Mouse (Mus musculus) spleen, adult 2 months (tissue): ENCODE measurements around the gene Iqgap3. TPM values are rescaled to one million over a fixed set of nuclear protein-coding genes. Genes with fewer than 3 reads are reported as not detected.

Experiments
- DNase-seq, 2 experiments: peaks; one replicate each; pipeline versions ENCODE4 v3.0.0 to v3.0.0-alpha.2; 2012 to 2021; ENCODE audit warnings: low spot score in 2 of 2, low read depth in 1 of 2
- H3K27ac ChIP-seq: fragments of 200-500 bp; 2 replicates; pipeline ENCODE4 v1.5.1; 2012; ENCODE audit warnings: low read length, inconsistent platforms; ENCODE audit not compliant: insufficient read depth
- H3K27me3 ChIP-seq: fragments of 200-500 bp; 2 replicates; pipeline ENCODE4 v1.6.1; 2012; ENCODE audit warnings: mild to moderate bottlenecking, moderate library complexity, low read length, inconsistent platforms; ENCODE audit not compliant: control insufficient read depth, insufficient read depth
- H3K36me3 ChIP-seq: fragments of 200-500 bp; 2 replicates; pipeline ENCODE4 v1.6.1; 2012; ENCODE audit warnings: mild to moderate bottlenecking, low read length, inconsistent platforms; ENCODE audit not compliant: control insufficient read depth, insufficient read depth
- H3K4me1 ChIP-seq: fragments of 200-500 bp; 2 replicates; pipeline ENCODE4 v1.6.1; 2011; ENCODE audit warnings: inconsistent platforms; ENCODE audit not compliant: control insufficient read depth, insufficient read depth, insufficient read length
- H3K4me3 ChIP-seq: fragments of 200-500 bp; 2 replicates; pipeline ENCODE4 v1.5.1; 2011; ENCODE audit warnings: mild to moderate bottlenecking, inconsistent platforms; ENCODE audit not compliant: insufficient read depth, insufficient read length; ENCODE audit errors: extremely low read depth
- CTCF ChIP-seq: fragments of 200-500 bp; IDR thresholded peaks from 2 replicates; pipeline ENCODE4 v1.5.1; 2011; ENCODE audit warnings: mild to moderate bottlenecking, inconsistent platforms; ENCODE audit not compliant: insufficient read depth, insufficient read length, insufficient replicate concordance; ENCODE audit errors: extremely low read depth
- POLR2A ChIP-seq: fragments of 200-500 bp; IDR thresholded peaks from 2 replicates; pipeline ENCODE4 v1.6.1; 2011; ENCODE audit warnings: low read depth, low read length, inconsistent platforms
- WGBS: fragments of 180-500 bp; shearing (Covaris S2); methylation state at CpG from one replicate; pipeline ENCODE4 v1.1.7; 2018; 5-methylcytosine and 5-hydroxymethylcytosine counted together
- polyA plus RNA-seq: library from polyadenylated mRNA; depleted of rRNA; stranded (reverse); fragments of >200 nt; gene quantifications from 2 replicates; pipeline ENCODE4 v1.2.3, GENCODE M21; 2012

The Iqgap3 gene
- polyA plus RNA-seq, 1 experiment, result 4.3 TPM

GRCm38 (mm10) chr3:88150061-88150998, 68.6 kb downstream of the Iqgap3 start:
- H3K4me1 ChIP-seq, result peaks cover 70% of the 10 kb centered on the region
- H3K36me3 ChIP-seq, result no peaks in the 10 kb centered on the region; the same call in 1 of the 2 replicates
- no peaks in the 10 kb centered on the region for H3K27me3 ChIP-seq
- peak in 1 of 2 experiments; percentile 30 for DNase-seq
- H3K27ac ChIP-seq, result peak overlapping the region; percentile 98
- 13% methylated on average over 14 of the region's 14 CpGs for WGBS
- TF ChIP-seq CTCF (no peak), POLR2A (no peak)
- H3K4me3 ChIP-seq, result peak overlapping the region; percentile 3; the same call in 1 of the 2 replicates

- Histone ChIP-seq H3K36me3 (peaks cover 2% of the 10 kb centered on the region; the same call in 1 of the 2 replicates), H3K4me3 (no peak overlapping the region), H3K27me3 (no peaks in the 10 kb centered on the region), H3K27ac (peak overlapping the region; percentile 74), H3K4me1 (peaks cover 63% of the 10 kb centered on the region)
- TF ChIP-seq POLR2A, result no peak
- no peak for TF ChIP-seq CTCF
- WGBS, result 31% methylated on average over 3 of the region's 3 CpGs
- peak in 1 of 2 experiments; percentile 26 for DNase-seq
These were observed 69.2 kb downstream of the Iqgap3 start for GRCm38 (mm10) chr3:88150999-88151364.

DNA sequence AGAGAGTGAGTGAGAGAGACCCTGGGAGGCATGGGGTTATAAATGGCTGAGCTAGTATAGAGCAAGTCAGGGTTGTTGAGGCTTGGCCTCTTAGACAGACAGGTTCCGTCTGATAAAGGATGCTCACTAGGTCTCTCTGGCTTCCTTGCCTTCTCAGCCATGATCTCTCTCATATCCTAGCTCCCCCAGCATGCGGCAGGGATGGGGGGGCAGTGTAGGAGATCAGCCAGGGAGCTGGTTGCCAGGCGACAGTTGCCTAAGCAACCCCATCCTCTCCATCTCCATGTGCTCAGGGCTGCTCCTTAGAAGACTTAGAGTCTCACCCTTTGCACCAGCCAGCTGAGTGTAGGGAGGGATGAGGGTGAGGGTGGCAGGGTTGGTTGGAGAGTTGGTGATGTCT, 70.3 kb downstream of the Iqgap3 start:
- H3K4me3 ChIP-seq, result no peak overlapping the region
- DNase-seq, result no peak
- peak overlapping the region; percentile 40; the same call in 1 of the 2 replicates for H3K27ac ChIP-seq
- 88% methylated on average over 3 of the region's 3 CpGs for WGBS
- TF ChIP-seq CTCF (no peak), POLR2A (no peak)
- peaks cover 8% of the 10 kb centered on the region; the same call in 1 of the 2 replicates for H3K36me3 ChIP-seq
- H3K4me1 ChIP-seq, result peaks cover 54% of the 10 kb centered on the region
- no peaks in the 10 kb centered on the region for H3K27me3 ChIP-seq

DNA sequence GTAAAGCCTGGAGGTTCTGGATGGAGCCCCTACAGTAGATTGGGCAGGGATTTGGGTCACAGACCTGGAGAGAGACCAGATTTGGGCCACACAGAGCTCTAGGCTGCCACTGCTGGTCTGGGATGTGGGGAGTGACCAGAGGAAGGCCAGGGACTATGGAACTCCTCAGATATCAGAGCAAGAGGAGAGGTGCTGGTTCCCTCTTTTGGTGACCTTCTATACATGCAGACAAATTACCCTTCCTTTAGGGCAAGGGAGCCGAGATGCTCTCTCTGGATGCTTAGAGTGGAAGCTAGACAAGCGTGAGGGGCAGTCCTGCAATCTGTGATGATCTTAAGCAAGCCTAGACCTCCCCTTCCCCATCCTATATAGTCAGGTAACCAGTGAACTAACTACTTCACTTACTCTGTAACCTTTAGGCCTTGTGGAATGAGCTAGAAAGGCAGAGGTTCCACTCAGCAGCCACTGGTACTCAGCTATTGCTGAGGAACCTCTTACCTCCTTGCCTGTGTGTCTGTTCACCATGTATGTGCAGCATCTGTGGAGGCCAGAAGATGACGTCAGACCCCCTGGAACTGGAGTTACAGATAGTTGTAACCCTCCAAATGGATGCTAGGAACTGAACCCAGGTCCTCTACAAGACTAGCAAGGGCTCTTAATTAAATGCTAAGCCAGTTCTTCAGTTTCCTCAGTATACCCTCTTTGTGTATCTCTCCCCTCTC, 71.7 kb downstream of the Iqgap3 start:
- 74% methylated on average over 3 of the region's 3 CpGs for WGBS
- no peak for TF ChIP-seq CTCF
- TF ChIP-seq POLR2A, result no peak
- Histone ChIP-seq H3K4me1 (peaks cover 40% of the 10 kb centered on the region), H3K4me3 (no peak overlapping the region), H3K27me3 (no peaks in the 10 kb centered on the region), H3K27ac (no peak overlapping the region), H3K36me3 (peaks cover 15% of the 10 kb centered on the region)
- DNase-seq, result no peak

GRCm38 (mm10) chr3:88154236-88154635, 72.5 kb downstream of the Iqgap3 start:
- no peak overlapping the region for H3K4me3 ChIP-seq
- no peak for DNase-seq
- no peak overlapping the region for H3K27ac ChIP-seq
- TF ChIP-seq CTCF, result no peak
- TF ChIP-seq POLR2A, result no peak
- H3K4me1 ChIP-seq, result peaks cover 32% of the 10 kb centered on the region
- H3K27me3 ChIP-seq, result no peaks in the 10 kb centered on the region
- 91% methylated on average over 2 of the region's 2 CpGs for WGBS
- peaks cover 22% of the 10 kb centered on the region for H3K36me3 ChIP-seq

DNA sequence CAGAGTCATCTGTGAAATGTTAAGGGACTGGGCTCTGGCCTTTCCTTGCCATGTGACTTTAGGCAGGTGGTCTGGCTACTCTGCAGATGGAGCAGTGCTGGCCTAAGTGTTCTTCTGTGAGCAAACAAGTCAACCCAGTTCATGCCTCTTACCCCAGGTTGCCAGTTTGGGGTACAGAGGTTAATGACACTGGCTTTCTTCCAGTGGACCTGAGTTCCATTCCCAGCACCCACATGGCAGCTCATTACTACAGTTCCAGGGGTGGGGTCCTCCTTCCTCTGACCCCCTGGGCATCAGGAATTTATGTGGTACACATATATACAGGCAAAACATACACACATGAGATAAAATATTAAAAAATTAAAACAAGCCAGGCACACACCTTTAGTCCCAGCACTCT, 75.0 kb downstream of the Iqgap3 start:
- Histone ChIP-seq H3K4me3 (no peak overlapping the region), H3K36me3 (peaks cover 43% of the 10 kb centered on the region), H3K4me1 (peaks cover 8% of the 10 kb centered on the region), H3K27me3 (no peaks in the 10 kb centered on the region), H3K27ac (no peak overlapping the region)
- DNase-seq, result no peak
- no peak for TF ChIP-seq CTCF
- no peak for TF ChIP-seq POLR2A
